Mouse (Mus musculus) G1E (cell line): ENCODE data around the gene B3gat3.

Experiments
- CTCF ChIP-seq: IDR thresholded peaks from 2 replicates; pipeline ENCODE4 v1.5.1; 2012; ENCODE audit warnings: low read depth, low read length, inconsistent platforms, mixed read lengths
- GATA1 ChIP-seq: IDR thresholded peaks from 2 replicates; pipeline ENCODE4 v1.6.1; 2012; ENCODE audit warnings: borderline replicate concordance, low read length, inconsistent platforms, mixed read lengths
- GATA2 ChIP-seq: IDR thresholded peaks from 2 replicates; pipeline ENCODE4 v1.6.1; 2012; ENCODE audit warnings: low read depth, low read length, inconsistent platforms, borderline replicate concordance
- POLR2AphosphoS5 ChIP-seq: IDR thresholded peaks from 2 replicates; pipeline ENCODE4 v1.6.1; 2012; ENCODE audit warnings: low read depth, low read length, inconsistent platforms; ENCODE audit not compliant: insufficient replicate concordance
- TAL1 ChIP-seq: conservative IDR thresholded peaks from 2 replicates; pipeline ENCODE4 v1.6.1; 2012; ENCODE audit warnings: low read depth, low read length, inconsistent platforms, mixed read lengths

GRCm38 (mm10) chr19:8892829-8893766 is 27.1 kb upstream of the B3gat3 start, which contains the start of gene Ints5:
- no peak for TF ChIP-seq CTCF
- no peak for TF ChIP-seq GATA1
- TF ChIP-seq TAL1 = no peak
- no peak for TF ChIP-seq GATA2
- no peak for TF ChIP-seq POLR2AphosphoS5
